Mouse (Mus musculus) CH12.LX (cell line): ENCODE data around the gene Glt1d1.

Experiments used
- BHLHE40 ChIP-seq: IDR thresholded peaks from 2 replicates; pipeline ENCODE4 v1.6.1; 2011; ENCODE audit warnings: mild to moderate bottlenecking, low read depth, low read length, improper control_type of control experiment
- CTCF ChIP-seq, 2 experiments: IDR thresholded peaks in 1 of 2; conservative IDR thresholded peaks in 1 of 2; 2 replicates each; pipeline ENCODE4 v1.5.1; 2011 to 2012; ENCODE audit warnings: low read depth in 2 of 2, low read length in 2 of 2, improper control_type of control experiment in 1 of 2, inconsistent platforms in 1 of 2, mild to moderate bottlenecking in 1 of 2, moderate library complexity in 1 of 2
- EP300 ChIP-seq: IDR thresholded peaks from 2 replicates; pipeline ENCODE4 v1.6.1; 2011; ENCODE audit warnings: low read length, improper control_type of control experiment
- HCFC1 ChIP-seq: IDR thresholded peaks from 2 replicates; pipeline ENCODE4 v1.6.1; 2012; ENCODE audit warnings: low read depth, mild to moderate bottlenecking, inconsistent platforms, low read length, improper control_type of control experiment
- JUN ChIP-seq: IDR thresholded peaks from 2 replicates; pipeline ENCODE4 v1.6.1; 2011; ENCODE audit warnings: low read depth, mild to moderate bottlenecking, low read length, improper control_type of control experiment, moderate library complexity; ENCODE audit not compliant: insufficient read depth
- MAFK ChIP-seq: IDR thresholded peaks from 2 replicates; pipeline ENCODE4 v1.6.1; 2011; ENCODE audit warnings: low read length, improper control_type of control experiment; ENCODE audit not compliant: insufficient replicate concordance
- NRF1 ChIP-seq: IDR thresholded peaks from 2 replicates; pipeline ENCODE4 v1.6.1; 2014; ENCODE audit warnings: low read depth, mild to moderate bottlenecking, inconsistent platforms, low read length, improper control_type of control experiment, moderate library complexity

DNA sequence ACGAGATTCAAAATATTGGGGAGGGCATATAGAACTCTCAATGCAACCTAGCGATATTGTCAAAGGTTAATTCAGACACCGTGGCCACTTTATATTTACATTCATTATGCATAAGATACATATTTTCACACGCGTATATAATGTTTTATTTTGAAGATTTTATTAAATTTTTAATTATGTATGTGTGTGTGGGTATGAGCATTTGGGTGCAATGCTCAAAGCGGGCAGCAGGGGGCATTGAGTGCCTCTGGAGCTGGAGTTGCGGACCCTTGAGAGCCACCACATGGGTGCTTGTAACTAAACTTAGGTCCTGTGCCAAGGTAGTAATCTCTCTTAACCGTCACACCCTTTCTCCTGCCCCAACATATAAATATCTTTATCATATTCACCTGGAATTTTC is 41.9 kb downstream of the Glt1d1 start:
- TF ChIP-seq EP300 (no peak), JUN (no peak), CTCF (conservative IDR thresholded peaks at IDR 0.05 in 1 of 2, IDR thresholded peaks at IDR 0.05 in 1 of 2; ENCODE audit: low read depth in 2 of 2, low read length in 2 of 2) (no peak), BHLHE40 (no peak), HCFC1 (no peak), MAFK (no peak), NRF1 (no peak)
